8 mouse cellular contexts compared by ENCODE assay signal in the genomic region with DNA sequence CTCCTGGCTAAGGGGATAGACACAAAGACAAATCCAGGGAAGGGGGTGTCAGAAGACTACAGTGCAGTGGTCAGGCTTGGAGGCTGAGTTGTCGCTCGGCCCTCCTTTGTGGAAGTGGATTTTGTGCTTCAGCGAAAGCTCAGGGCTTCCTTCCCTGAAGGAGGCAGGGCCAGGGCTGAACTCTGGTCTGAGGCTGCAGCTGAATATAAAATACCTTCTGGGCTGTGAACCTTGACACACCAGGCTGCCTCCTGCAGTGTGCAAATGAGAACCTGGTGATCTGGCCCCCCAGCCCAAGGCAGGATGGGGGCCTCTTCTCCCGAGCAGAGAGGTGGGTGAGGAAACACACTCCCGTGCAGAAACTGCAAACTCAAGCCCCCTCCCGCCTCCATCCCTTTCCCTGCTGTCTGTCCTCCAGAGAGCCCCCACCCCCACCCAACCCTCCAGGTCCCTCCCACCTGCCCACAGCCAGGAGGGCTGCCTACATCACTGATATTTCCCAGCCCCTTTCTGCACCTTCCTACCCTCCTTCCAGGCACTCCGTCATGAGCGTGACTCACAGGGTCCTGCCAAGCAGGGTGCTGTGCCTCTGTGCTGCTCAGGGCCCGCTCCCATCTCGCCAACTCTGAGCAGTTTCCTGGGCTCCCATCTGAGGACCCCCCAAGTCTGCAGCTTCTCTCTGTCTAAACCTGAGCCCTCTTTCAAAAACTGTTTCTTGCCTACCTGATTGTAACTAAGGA. TPM values are rescaled to one million over a fixed set of nuclear protein-coding genes. Genes with fewer than 3 reads are reported as not detected.
DNase-seq lines count a peak whose midpoint lies in the region; ATAC-seq lines count a peak whose summit lies in the region.
"Had no signal": no experiment of that assay in that cellular context is flagged by ENCODE, and none has a peak within 500 bp of the region (broad histone marks: within the 10 kb centered on the region; RNA-seq: fewer than 3 reads in every experiment).

No protein-coding gene starts in this region.

- peak; percentile 52 for DNase-seq in brain, adult 2 months (ENCODE audit: low read depth, low spot score)
- peak; percentile 91 for DNase-seq in kidney, adult 11 months
- DNase-seq in midbrain, embryonic 11.5 days (ENCODE audit: low spot score, missing footprints) = peak; percentile 84
- DNase-seq in gastrocnemius, adult 18-20 months (ENCODE audit: low spot score) = no peak
- DNase-seq in Muller cell, postnatal 12 days (ENCODE audit: inconsistent ontology term) = no peak

- H3K4me1 ChIP-seq in embryonic facial prominence, embryonic 12.5 days = peaks cover 18% of the 10 kb centered on the region
- H3K4me1 ChIP-seq in midbrain, embryonic 11.5 days (ENCODE audit: control insufficient read depth, insufficient read depth, low read length) = peaks cover 9% of the 10 kb centered on the region

- WGBS in embryonic facial prominence, embryonic 12.5 days = 25% methylated on average over 10 of the region's 10 CpGs
- WGBS in midbrain, embryonic 11.5 days = 17% methylated on average over 10 of the region's 10 CpGs

- H3K27ac ChIP-seq in embryonic facial prominence, embryonic 12.5 days = peak overlapping the region; percentile 48; the same call in 1 of the 2 replicates
- 0 out of 2 replicates have a peak overlapping the region, but pooled peaks have one; percentile 30 for H3K27ac ChIP-seq in midbrain, embryonic 11.5 days (ENCODE audit: low read depth, low read length)
- H3K27ac ChIP-seq: lung, embryonic 15.5 days had no signal

- no peaks in the 10 kb centered on the region for H3K9me3 ChIP-seq in embryonic facial prominence, embryonic 12.5 days
- no peaks in the 10 kb centered on the region for H3K9me3 ChIP-seq in midbrain, embryonic 11.5 days (ENCODE audit: control insufficient read depth, low read length)
- H3K9me3 ChIP-seq: lung, embryonic 15.5 days had no signal

- H3K9ac ChIP-seq in embryonic facial prominence, embryonic 12.5 days = peak overlapping the region; percentile 13; the same call in 1 of the 2 replicates
- H3K9ac ChIP-seq in midbrain, embryonic 11.5 days (ENCODE audit: low read length) = peak overlapping the region; percentile 30; the same call in 1 of the 2 replicates
- H3K9ac ChIP-seq: lung, embryonic 15.5 days had no signal

- H3K4me2 ChIP-seq in embryonic facial prominence, embryonic 12.5 days (replicated peaks) = 0 out of 2 replicates have a peak overlapping the region, but pooled peaks have one; percentile 5
- H3K4me2 ChIP-seq in midbrain, embryonic 11.5 days = no peak overlapping the region

- H3K27me3 ChIP-seq in embryonic facial prominence, embryonic 12.5 days = no peaks in the 10 kb centered on the region
- H3K27me3 ChIP-seq in midbrain, embryonic 11.5 days (ENCODE audit: control insufficient read depth, insufficient read depth, low read length) = no peaks in the 10 kb centered on the region

- no peak overlapping the region for H3K4me3 ChIP-seq in embryonic facial prominence, embryonic 12.5 days
- H3K4me3 ChIP-seq in midbrain, embryonic 11.5 days (ENCODE audit: low read depth, low read length) = no peak overlapping the region
- H3K4me3 ChIP-seq: lung, embryonic 15.5 days had no signal

- ATAC-seq in embryonic facial prominence, embryonic 12.5 days (ENCODE audit: insufficient number of reproducible peaks, insufficient read depth, low FRiP score, low TSS enrichment) = no peak
- ATAC-seq in midbrain, embryonic 11.5 days (ENCODE audit: low FRiP score) = peak; percentile 47
- ATAC-seq in inflammation-experienced regulatory T-cells, adult 6 months = no peak

- H3K36me3 ChIP-seq in embryonic facial prominence, embryonic 12.5 days = no peaks in the 10 kb centered on the region
- no peaks in the 10 kb centered on the region for H3K36me3 ChIP-seq in midbrain, embryonic 11.5 days (ENCODE audit: control insufficient read depth, insufficient read depth, low read length)
- H3K36me3 ChIP-seq: lung, embryonic 15.5 days had no signal

RNA-seq across cellular contexts. Expression of gene Anks6, which starts 6.4 kb away (rescaled TPM):
- polyA plus RNA-seq in embryonic facial prominence, embryonic 12.5 days (2016; fragmentation: Nextera tagmentation; extraction: Ambion mirVana) = 8.4 and 9.5 TPM in 2 replicates
- polyA plus RNA-seq in midbrain, embryonic 11.5 days (2014; fragmentation: Nextera tagmentation; extraction: Ambion mirVana) = 2.0 and 3.2 TPM in 2 replicates
- 1 to 10 TPM; 1.0 to 1.4 TPM for total RNA-seq in gastrocnemius, adult 18-20 months (2021)
- not detected for polyA plus RNA-seq in inflammation-experienced regulatory T-cells, adult 6 months (2017; shearing (Covaris generic))

RNA-seq across cellular contexts. Expression of gene Galnt12, which starts 40.9 kb away (rescaled TPM):
- polyA plus RNA-seq in embryonic facial prominence, embryonic 12.5 days (2016; fragmentation: Nextera tagmentation; extraction: Ambion mirVana) = 3.6 and 4.9 TPM in 2 replicates
- 4.6 and 6.1 TPM in 2 replicates for polyA plus RNA-seq in midbrain, embryonic 11.5 days (2014; fragmentation: Nextera tagmentation; extraction: Ambion mirVana)
- total RNA-seq in gastrocnemius, adult 18-20 months (2021) = not detected
- polyA plus RNA-seq in inflammation-experienced regulatory T-cells, adult 6 months (2017; shearing (Covaris generic)) = 1 to 10 TPM; 5.4 to 7.2 (median 6.0) TPM

RNA-seq across cellular contexts. Expression of gene Gabbr2, which starts 59.1 kb away (rescaled TPM):
- polyA plus RNA-seq in embryonic facial prominence, embryonic 12.5 days (2016; fragmentation: Nextera tagmentation; extraction: Ambion mirVana) = 0.35 and 0.48 TPM in 2 replicates
- 0.38 and 0.39 TPM in 2 replicates for polyA plus RNA-seq in midbrain, embryonic 11.5 days (2014; fragmentation: Nextera tagmentation; extraction: Ambion mirVana)
- under 1 TPM in 1 of 2 experiments, not detected in 1; 0.05 TPM for total RNA-seq in gastrocnemius, adult 18-20 months (2021)
- polyA plus RNA-seq in inflammation-experienced regulatory T-cells, adult 6 months (2017; shearing (Covaris generic)) = not detected

Comparison
In these comparisons a context has a peak if more than half of its experiments do, and no peak if none do; other contexts are left out.
1. DNase-seq: peak in brain, adult 2 months (single experiment), kidney, adult 11 months (single experiment) and midbrain, embryonic 11.5 days (single experiment); none in gastrocnemius, adult 18-20 months (single experiment) and Muller cell, postnatal 12 days (single experiment).